Mouse (Mus musculus): Measurements from ENCODE around the gene Ranbp9. TPM values are rescaled to one million over a fixed set of nuclear protein-coding genes. Genes with fewer than 3 reads are reported as not detected.

Ranbp9 gene
- polyA plus RNA-seq, 1 experiment from 2014 or later: 12.8 TPM

GRCm38 (mm10) chr13:43514950-43515358 is 33.9 kb upstream of the Ranbp9 start:
- ATAC-seq (ENCODE audit: low FRiP score): no peak
- no peak overlapping the region for H3K4me2 ChIP-seq (replicated peaks)
- H3K9me3 ChIP-seq (replicated peaks): 0 out of 2 replicates have a peak, but pooled peaks cover 3% of the 10 kb centered on the region
- WGBS: 82% methylated on average over 8 of the region's 8 CpGs
- H3K27ac ChIP-seq: no peak overlapping the region
- no peaks in the 10 kb centered on the region for H3K36me3 ChIP-seq
- no peak overlapping the region for H3K4me3 ChIP-seq
- peaks cover 2% of the 10 kb centered on the region; the same call in 1 of the 2 replicates for H3K4me1 ChIP-seq
- H3K27me3 ChIP-seq: no peaks in the 10 kb centered on the region
- H3K9ac ChIP-seq: no peak overlapping the region

GRCm38 (mm10) chr13:43512736-43513135 is 31.7 kb upstream of the Ranbp9 start:
- Histone ChIP-seq H3K27me3 (no peaks in the 10 kb centered on the region), H3K4me3 (no peak overlapping the region), H3K4me2 (replicated peaks) (no peak overlapping the region), H3K9me3 (replicated peaks) (0 out of 2 replicates have a peak, but pooled peaks cover 3% of the 10 kb centered on the region), H3K36me3 (no peaks in the 10 kb centered on the region), H3K27ac (no peak overlapping the region), H3K4me1 (peaks cover 2% of the 10 kb centered on the region; the same call in 1 of the 2 replicates), H3K9ac (no peak overlapping the region)
- WGBS: 92% methylated on average over 3 of the region's 3 CpGs
- ATAC-seq (ENCODE audit: low FRiP score): no peak

GRCm38 (mm10) chr13:43505798-43506197 is 24.7 kb upstream of the Ranbp9 start:
- 94% methylated on average over 3 of the region's 3 CpGs for WGBS
- H3K4me2 ChIP-seq (replicated peaks): no peak overlapping the region
- H3K9me3 ChIP-seq (replicated peaks): no peaks in the 10 kb centered on the region
- H3K9ac ChIP-seq: no peak overlapping the region
- H3K4me1 ChIP-seq: peaks cover 16% of the 10 kb centered on the region
- no peak overlapping the region for H3K27ac ChIP-seq
- H3K27me3 ChIP-seq: no peaks in the 10 kb centered on the region
- no peak for ATAC-seq (ENCODE audit: low FRiP score)
- H3K4me3 ChIP-seq: no peak overlapping the region
- H3K36me3 ChIP-seq: no peaks in the 10 kb centered on the region

- ATAC-seq (ENCODE audit: low FRiP score): peak; percentile 82
- Histone ChIP-seq H3K36me3 (no peaks in the 10 kb centered on the region), H3K9ac (peak overlapping the region; percentile 56), H3K27me3 (no peaks in the 10 kb centered on the region), H3K9me3 (replicated peaks) (no peaks in the 10 kb centered on the region), H3K4me1 (peaks cover 15% of the 10 kb centered on the region), H3K4me3 (peak overlapping the region; percentile 24), H3K27ac (peak overlapping the region; percentile 86), H3K4me2 (replicated peaks) (peak overlapping the region; percentile 56)
- 1% methylated on average over 18 of the region's 19 CpGs for WGBS
These were observed 22.3 kb upstream of the Ranbp9 start for GRCm38 (mm10) chr13:43503395-43503850.

DNA sequence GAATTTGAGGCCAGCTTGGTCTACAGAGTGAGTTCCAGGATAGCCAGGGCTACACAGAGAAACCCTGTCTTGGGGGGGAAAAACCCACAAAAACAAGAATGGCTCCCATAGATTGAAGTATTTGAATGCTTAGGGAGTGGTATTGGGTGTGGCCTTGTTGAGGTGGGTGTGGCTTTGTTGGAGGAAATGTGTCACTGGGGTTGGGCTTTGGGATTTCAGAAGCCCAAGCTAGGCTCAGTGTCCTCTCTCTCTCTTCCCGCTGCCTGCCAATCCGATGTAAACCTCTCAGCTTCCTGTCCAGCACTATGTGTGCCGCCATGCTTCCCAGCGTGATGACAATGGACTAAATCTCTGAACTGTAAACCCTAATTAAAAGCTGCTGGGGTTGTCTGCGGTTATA is 20.5 kb upstream of the Ranbp9 start:
- peaks cover 15% of the 10 kb centered on the region for H3K4me1 ChIP-seq
- ATAC-seq (ENCODE audit: low FRiP score): no peak
- no peak overlapping the region for H3K4me2 ChIP-seq (replicated peaks)
- no peaks in the 10 kb centered on the region for H3K36me3 ChIP-seq
- no peak overlapping the region for H3K27ac ChIP-seq
- peaks cover 6% of the 10 kb centered on the region; the same call in 1 of the 2 replicates for H3K9me3 ChIP-seq (replicated peaks)
- H3K9ac ChIP-seq: no peak overlapping the region
- H3K27me3 ChIP-seq: no peaks in the 10 kb centered on the region
- 83% methylated on average over 5 of the region's 5 CpGs for WGBS
- no peak overlapping the region for H3K4me3 ChIP-seq

DNA sequence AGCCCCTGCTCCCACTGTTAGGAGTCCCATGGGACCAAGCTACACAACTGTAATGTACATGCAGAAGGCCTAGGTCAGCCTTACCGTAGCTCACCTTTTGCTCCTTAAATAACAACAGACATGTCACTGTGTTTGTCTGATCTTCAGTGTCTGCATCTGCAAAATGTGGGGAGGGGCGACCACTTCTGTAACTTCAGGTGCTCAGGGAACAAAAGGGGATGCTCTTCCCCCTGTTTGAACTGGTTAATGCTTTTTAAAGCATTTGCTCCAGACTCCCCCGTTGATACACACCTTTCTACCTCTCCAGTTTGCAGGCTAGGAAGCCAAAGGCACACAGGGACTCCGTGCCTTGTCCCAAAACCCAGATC is 19.4 kb upstream of the Ranbp9 start:
- H3K4me2 ChIP-seq (replicated peaks): no peak overlapping the region
- no peak overlapping the region for H3K9ac ChIP-seq
- H3K4me3 ChIP-seq: no peak overlapping the region
- ATAC-seq (ENCODE audit: low FRiP score): no peak
- H3K36me3 ChIP-seq: no peaks in the 10 kb centered on the region
- 89% methylated on average over 4 of the region's 4 CpGs for WGBS
- peaks cover 15% of the 10 kb centered on the region for H3K4me1 ChIP-seq
- no peak overlapping the region for H3K27ac ChIP-seq
- H3K9me3 ChIP-seq (replicated peaks): peaks cover 6% of the 10 kb centered on the region; the same call in 1 of the 2 replicates
- H3K27me3 ChIP-seq: no peaks in the 10 kb centered on the region

DNA sequence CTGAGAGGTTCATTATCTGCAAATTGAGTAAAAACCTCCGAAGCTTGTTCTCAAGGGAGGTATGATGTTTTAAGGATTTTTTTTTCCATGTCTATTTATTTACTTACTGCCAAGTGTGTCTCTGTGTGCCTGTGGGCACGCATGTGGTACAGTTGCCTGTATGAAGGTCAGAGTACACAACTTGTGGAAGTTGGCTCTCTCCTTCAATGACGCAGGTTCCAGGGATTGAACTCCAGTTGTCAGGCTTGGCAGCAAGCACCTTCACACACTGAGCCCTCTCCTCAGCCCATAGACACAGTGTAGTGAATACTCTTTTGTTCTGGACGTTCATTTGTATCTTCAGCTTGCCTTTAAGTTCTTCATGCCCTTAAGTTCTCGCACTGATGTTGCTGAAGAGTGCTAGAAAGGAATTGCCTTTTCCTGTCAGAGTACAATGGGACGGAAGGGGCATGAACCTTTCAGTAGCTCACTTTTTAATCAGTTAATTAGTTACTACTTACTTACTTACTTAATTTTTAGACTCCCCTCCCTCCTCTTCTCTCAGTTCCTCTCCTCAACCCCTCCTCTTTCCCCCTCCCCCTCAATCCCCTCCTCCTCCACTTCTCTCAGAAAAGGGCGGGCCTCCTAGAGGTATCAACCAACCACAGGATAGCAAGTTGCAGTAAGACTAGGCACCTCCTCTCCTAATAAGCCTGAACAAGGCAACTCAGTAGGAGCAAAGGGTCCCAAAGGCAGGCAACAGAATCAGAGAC is 18.8 kb upstream of the Ranbp9 start:
- 71% methylated on average over 7 of the region's 7 CpGs for WGBS
- H3K27me3 ChIP-seq: no peaks in the 10 kb centered on the region
- peaks cover 15% of the 10 kb centered on the region for H3K4me1 ChIP-seq
- H3K4me3 ChIP-seq: no peak overlapping the region
- no peak overlapping the region for H3K9ac ChIP-seq
- no peaks in the 10 kb centered on the region for H3K36me3 ChIP-seq
- ATAC-seq (ENCODE audit: low FRiP score): no peak
- peaks cover 6% of the 10 kb centered on the region; the same call in 1 of the 2 replicates for H3K9me3 ChIP-seq (replicated peaks)
- H3K4me2 ChIP-seq (replicated peaks): no peak overlapping the region
- H3K27ac ChIP-seq: no peak overlapping the region

GRCm38 (mm10) chr13:43498849-43499248 is 17.8 kb upstream of the Ranbp9 start:
- 64% methylated on average over 14 of the region's 14 CpGs for WGBS
- Histone ChIP-seq H3K9me3 (replicated peaks) (peaks cover 6% of the 10 kb centered on the region; the same call in 1 of the 2 replicates), H3K9ac (no peak overlapping the region), H3K4me2 (replicated peaks) (no peak overlapping the region), H3K4me3 (no peak overlapping the region), H3K27ac (no peak overlapping the region), H3K27me3 (no peaks in the 10 kb centered on the region), H3K36me3 (no peaks in the 10 kb centered on the region), H3K4me1 (peaks cover 10% of the 10 kb centered on the region)
- no peak for ATAC-seq (ENCODE audit: low FRiP score)

DNA sequence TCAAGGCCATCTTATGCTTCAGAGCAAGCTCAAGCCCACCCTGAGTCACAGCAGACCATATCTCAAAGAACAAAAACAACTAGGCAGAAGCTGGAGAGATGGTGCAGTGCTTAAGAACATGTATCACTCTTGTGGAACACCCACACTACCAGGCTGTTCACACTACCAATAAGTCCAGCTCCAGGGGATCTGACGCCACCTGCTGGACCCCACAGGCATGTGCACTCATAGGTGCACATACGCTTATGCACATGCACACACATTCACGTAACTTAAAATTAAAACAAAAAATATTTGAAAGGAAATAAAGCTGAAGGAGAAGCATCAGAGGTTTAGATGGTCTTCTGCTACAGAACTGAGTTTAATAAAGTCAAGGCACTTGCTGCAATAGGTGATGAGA is 16.7 kb upstream of the Ranbp9 start:
- H3K4me1 ChIP-seq: peaks cover 7% of the 10 kb centered on the region; the same call in 1 of the 2 replicates
- H3K27me3 ChIP-seq: no peaks in the 10 kb centered on the region
- 95% methylated on average over 3 of the region's 3 CpGs for WGBS
- H3K9ac ChIP-seq: no peak overlapping the region
- H3K27ac ChIP-seq: no peak overlapping the region
- H3K4me3 ChIP-seq: no peak overlapping the region
- H3K4me2 ChIP-seq (replicated peaks): no peak overlapping the region
- peaks cover 6% of the 10 kb centered on the region; the same call in 1 of the 2 replicates for H3K9me3 ChIP-seq (replicated peaks)
- no peak for ATAC-seq (ENCODE audit: low FRiP score)
- no peaks in the 10 kb centered on the region for H3K36me3 ChIP-seq

DNA sequence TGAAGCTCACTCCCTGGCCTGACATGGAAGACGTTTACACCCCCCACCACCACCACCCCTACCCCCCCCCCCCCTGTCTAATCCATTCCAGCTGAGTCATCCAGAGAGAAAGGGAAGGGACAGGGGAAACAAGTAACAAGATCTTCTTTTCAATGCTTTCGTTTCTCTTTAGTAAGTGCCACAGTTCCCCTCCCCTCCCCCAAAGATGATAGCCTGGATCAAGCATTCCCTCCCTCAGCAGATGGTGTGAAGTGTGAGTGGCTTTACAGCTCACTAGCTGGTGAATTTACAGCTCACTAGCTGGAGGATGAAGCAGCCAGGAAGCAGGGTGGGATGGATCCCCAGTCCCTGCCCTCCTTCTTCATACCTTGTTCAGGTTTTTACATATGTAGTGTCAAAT is 15.6 kb upstream of the Ranbp9 start:
- 17% methylated on average over 2 of the region's 2 CpGs for WGBS
- H3K27ac ChIP-seq: no peak overlapping the region
- H3K36me3 ChIP-seq: no peaks in the 10 kb centered on the region
- no peak overlapping the region for H3K4me2 ChIP-seq (replicated peaks)
- ATAC-seq (ENCODE audit: low FRiP score): no peak
- no peak overlapping the region for H3K9ac ChIP-seq
- peaks cover 6% of the 10 kb centered on the region; the same call in 1 of the 2 replicates for H3K9me3 ChIP-seq (replicated peaks)
- H3K4me3 ChIP-seq: no peak overlapping the region
- peaks cover 10% of the 10 kb centered on the region; the same call in 1 of the 2 replicates for H3K4me1 ChIP-seq
- H3K27me3 ChIP-seq: no peaks in the 10 kb centered on the region

- H3K9me3 ChIP-seq (replicated peaks): peaks cover 6% of the 10 kb centered on the region; the same call in 1 of the 2 replicates
- 90% methylated on average over 7 of the region's 7 CpGs for WGBS
- H3K4me2 ChIP-seq (replicated peaks): no peak overlapping the region
- H3K4me1 ChIP-seq: peaks cover 10% of the 10 kb centered on the region; the same call in 1 of the 2 replicates
- ATAC-seq (ENCODE audit: low FRiP score): no peak
- H3K4me3 ChIP-seq: no peak overlapping the region
- H3K9ac ChIP-seq: no peak overlapping the region
- no peaks in the 10 kb centered on the region for H3K36me3 ChIP-seq
- H3K27ac ChIP-seq: no peak overlapping the region
- H3K27me3 ChIP-seq: no peaks in the 10 kb centered on the region
These were observed 14.6 kb upstream of the Ranbp9 start for GRCm38 (mm10) chr13:43495645-43496044.

DNA sequence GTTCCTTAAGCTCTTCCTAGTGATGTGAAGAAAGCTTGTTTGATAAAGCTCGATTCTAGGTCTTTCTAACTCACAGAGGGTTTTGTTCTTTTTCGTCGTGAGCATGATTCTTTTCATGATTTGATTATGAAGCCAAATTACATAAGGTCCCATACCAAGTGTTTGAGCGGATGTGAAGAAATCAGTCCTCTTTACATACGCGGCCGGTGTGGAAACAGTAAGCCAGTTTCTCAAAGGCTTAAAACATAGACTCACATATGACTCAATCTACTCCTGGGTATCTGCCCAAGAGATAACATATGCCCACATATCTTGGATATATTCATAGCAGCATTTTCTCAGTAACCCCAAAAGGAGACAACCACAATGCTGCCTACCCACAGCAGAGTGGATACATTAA is 12.6 kb upstream of the Ranbp9 start:
- no peak for ATAC-seq (ENCODE audit: low FRiP score)
- H3K4me2 ChIP-seq (replicated peaks): no peak overlapping the region
- peaks cover 10% of the 10 kb centered on the region; the same call in 1 of the 2 replicates for H3K4me1 ChIP-seq
- H3K27me3 ChIP-seq: no peaks in the 10 kb centered on the region
- WGBS: 94% methylated on average over 7 of the region's 7 CpGs
- peaks cover 6% of the 10 kb centered on the region; the same call in 1 of the 2 replicates for H3K9me3 ChIP-seq (replicated peaks)
- H3K27ac ChIP-seq: no peak overlapping the region; the same call in 1 of the 2 replicates
- no peaks in the 10 kb centered on the region for H3K36me3 ChIP-seq
- H3K4me3 ChIP-seq: no peak overlapping the region
- H3K9ac ChIP-seq: no peak overlapping the region
